Mouse (Mus musculus): ENCODE measurements around the gene Slc25a33.

- no peak for TF ChIP-seq POLR2A (IDR thresholded peaks at IDR 0.05; ENCODE audit: borderline replicate concordance, insufficient read depth, low read length)
- TF ChIP-seq CTCF (IDR thresholded peaks at IDR 0.05; ENCODE audit: borderline replicate concordance, insufficient read depth, low read depth, low read length): peak; percentile 84
Measured at GRCm38 (mm10) chr4:149711955-149712354, 62.1 kb downstream of the Slc25a33 start.

All from cerebellum, adult 2 months (tissue).